Mouse (Mus musculus) testis, postnatal 14 days (tissue): ENCODE data around the gene Gm7247.
"Not testable (repeated sequence)": the region's sequence is repeated elsewhere in the genome, so short reads cannot be mapped to it uniquely, and the experiment has no call there.

Source experiments
- DNase-seq: peaks from one replicate; pipeline ENCODE4 v3.0.0; 2021; ENCODE audit warnings: low spot score

Gene Gm7247

DNA sequence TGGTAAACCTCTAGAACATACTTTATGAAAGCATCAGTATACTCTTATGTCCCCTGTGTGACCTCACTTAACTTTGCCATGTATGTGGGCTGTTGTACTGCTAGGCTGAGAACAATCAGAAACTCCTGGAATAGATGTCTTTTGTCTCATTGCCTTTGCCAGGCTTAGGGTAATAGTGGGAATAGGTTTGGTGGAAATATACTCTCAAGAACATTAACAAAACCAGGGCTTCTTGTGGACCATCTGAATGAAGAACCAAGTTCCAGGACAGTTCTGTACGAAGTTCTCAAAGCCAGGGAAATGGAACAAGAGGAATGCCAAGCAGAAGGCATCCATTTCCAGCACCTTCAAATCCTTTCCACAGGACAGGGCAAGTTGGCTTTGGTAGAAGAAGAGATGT is at the start of gene Gm7247:
TSS of gene Gm7247 (plus strand) at position 301 of the 400 bp plus-strand sequence.
- no peak for DNase-seq

DNA sequence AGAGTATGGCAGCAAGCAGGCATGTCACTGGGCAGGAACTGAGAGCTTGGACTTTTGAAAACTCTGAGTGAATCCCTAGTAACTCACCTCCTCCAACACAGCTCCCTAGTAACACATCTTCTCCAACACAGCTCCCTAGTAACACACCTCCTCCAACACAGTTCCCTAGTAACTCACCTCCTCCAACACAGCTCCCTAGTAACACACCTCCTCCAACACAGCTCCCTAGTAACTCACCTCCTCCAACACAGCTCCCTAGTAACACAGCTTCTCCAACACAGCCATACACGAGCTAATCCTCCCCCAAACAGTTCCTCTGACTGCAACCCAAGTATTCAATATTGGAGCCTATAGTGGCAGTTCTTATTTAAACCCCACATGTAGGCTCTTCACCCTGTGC is 37.6 kb upstream of the Gm7247 start:
- no peak for DNase-seq

DNA sequence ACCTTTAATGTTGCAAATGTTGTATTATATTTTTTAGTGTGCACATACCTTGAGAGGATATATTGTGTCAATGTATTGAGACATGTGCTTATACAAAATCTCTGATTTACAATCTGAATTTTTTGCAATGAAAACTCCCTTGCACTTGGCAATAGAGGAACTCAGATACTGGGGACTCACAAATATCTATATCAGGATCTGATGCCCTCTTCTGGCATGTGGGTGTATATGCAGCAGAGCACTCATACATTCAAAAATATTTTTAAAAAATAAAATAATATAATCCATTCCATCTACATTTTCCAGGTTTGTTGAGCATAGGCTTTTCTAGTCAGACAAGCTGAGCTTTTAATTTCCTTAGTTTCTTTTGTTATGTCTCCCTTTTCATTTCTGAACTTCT is 15.5 kb upstream of the Gm7247 start:
- DNase-seq: no peak

DNA sequence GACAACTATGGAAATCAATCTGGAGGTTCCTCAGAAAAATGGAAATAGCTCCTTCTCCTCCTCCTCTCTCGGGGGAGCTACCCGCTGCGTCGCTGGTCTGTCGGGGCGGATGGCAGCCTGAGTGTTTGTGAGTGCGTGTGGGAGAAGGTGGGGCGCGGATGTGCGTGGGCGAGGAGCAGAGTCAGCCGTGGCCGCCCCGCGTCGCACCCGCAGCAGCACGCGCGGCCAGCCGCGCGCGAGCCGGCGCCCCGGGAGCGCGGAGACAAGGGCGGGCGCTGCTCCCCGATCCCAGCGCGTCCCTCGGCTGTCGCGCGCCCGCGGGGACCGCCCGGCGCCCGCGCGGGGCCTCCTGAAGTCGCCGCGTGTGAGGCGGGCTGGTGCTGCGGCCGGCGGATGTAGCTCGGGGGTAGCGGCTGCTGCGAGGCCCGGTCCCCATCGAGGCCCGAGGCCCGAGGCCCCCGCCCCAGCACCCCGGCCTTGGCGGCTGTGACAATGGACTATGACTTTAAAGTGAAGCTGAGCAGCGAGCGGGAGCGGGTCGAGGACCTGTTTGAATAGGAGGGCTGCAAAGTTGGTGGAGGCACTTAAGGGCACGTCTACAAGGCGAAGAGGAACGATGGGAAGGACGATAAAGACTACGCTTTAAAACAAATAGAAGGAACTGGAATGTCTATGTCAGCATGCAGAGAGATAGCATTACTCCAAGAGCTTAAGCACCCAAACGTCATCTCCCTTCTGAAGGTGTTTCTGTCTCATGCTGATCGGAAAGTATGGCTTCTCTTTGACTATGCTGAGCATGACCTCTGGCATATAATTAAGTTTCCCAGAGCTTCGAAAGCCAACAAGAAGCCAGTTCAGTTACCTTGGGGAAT is 3.2 kb upstream of the Gm7247 start:
- no peak for DNase-seq

DNA sequence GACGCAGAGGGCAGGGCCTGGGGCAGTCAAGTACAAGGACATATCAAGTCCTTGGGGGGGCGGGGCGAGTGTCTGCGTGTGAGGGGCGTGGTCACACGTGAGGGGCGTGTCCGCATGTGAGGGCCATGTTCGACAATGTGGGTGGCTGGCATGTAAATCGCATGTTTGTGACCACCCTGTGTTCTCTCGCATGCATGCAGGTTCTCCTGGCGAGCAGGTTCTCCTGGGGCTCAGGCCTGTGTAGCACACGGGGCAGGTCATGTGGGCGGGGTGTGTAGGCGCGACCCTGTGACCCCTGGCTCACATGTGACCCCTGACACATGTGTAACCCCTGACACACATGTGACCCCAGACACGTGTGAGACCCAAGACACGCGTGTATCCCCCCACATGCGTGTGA is 21.2 kb downstream of the Gm7247 start:
- DNase-seq: peak; percentile 34

DNA sequence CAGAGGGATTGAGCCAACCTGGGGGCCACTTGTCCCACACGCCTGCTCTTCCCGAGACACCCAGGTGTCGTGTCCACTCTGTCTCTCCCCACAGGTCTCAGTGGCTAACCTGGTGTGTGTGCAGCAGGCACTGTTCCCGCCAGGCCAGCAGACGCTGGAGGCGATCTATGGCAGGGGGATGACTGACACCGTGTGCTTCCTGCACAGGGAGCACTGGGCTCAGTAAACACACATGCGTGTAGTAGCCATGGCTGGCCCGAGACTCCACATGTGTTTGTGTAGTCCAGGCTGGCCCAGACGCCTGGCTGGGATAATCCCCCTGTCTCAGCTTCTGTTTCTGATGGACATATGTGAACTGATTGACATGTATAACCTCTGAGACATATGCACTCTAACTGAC is 22.8 kb downstream of the Gm7247 start:
- DNase-seq: no peak

DNA sequence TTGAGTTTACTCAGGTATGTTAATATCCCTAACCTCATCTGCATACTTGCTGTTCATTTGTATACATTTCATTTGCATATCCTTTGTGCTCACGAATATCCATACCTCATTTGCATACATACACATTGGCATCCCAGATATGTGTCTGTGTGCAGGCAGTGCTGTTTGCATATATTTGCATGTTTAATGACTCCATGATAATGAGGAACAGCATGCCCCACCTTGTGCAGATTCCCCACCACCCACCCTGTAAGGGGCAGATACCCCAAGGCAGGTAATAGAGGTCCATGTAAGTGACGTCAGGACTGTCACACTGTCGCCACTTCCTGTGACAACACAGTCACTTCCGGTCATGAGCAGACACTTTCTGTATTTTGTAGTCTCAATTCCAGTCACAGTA is 24.2 kb downstream of the Gm7247 start:
- DNase-seq: no peak

DNA sequence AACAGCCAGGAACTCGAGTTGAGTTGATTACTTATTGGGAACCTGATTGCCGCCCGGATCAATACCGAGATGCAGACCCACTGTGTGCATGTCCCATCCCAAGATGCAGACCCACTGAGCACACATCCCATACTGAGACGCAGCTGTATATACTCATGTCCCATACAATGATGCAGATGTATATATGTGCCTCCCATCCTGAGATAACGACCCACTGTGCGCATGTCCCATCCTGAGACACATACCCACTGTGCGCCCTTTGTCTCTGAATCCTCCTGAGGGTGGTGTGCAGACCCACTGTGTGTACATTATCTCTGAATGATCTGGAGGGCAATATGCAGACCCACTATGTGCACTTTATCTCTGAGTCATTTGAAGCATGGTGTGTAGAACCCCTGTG is 26.2 kb downstream of the Gm7247 start:
- DNase-seq: no peak

DNA sequence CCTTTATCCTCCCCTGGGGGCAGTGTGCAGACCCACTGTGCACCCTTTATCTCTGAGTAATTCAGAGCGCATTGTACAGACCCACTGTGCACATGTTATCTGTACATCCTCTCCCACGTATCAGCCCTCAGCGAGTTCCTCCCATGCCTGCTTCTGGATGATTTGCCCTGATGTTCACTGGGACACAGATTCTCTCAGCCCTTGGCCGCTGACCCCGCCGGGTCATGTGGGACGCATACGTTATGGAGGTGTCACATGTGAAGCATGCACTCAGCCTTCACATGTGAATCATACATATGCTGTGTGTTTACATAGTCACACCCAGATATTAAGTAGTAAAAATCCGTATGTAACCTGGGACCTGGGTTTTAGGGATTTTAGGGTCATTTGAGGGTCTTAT is 26.7 kb downstream of the Gm7247 start:
- DNase-seq: no peak

DNA sequence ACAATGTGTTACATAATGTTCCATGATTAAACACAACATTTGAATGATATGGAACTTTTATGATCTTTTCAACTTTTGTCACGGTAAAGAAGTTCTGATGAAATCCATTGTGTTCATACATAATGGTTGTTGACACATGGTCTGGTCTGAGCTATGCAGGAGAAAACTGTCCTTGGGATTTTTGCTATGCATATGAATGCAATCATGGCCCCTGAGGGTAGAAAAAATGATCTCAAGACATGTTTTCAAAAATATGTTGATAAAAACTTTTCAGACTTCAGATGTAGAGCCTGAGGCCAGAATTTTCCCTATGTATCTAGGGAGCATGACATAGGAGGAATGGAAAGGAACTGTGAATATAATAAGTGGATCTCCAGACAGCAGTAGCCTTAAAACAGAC is 49.0 kb downstream of the Gm7247 start, which contains the start of gene Vmn2r88:
TSS of gene Vmn2r88 (plus strand) at position 301 of the 400 bp plus-strand sequence.
- no peak for DNase-seq

DNA sequence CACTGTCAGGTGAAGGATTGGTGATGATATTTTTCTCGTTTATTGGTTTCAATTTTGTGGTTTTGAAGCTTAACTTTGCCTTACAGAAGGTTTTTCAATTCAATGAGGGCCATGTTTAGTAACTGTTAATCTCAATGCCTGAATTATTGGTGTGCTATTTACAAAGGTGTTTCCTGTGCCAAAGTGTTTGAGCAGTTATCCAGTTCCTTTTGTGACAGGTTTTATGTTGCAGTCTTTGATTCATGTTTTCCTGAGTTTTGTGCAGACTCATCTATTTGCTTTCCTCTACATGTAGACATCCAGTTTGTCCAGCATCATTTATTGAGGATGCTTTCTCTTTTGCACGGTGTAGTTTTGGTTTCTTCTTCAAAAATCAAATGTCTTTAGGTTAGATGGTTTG is 62.3 kb downstream of the Gm7247 start:
- no peak for DNase-seq

DNA sequence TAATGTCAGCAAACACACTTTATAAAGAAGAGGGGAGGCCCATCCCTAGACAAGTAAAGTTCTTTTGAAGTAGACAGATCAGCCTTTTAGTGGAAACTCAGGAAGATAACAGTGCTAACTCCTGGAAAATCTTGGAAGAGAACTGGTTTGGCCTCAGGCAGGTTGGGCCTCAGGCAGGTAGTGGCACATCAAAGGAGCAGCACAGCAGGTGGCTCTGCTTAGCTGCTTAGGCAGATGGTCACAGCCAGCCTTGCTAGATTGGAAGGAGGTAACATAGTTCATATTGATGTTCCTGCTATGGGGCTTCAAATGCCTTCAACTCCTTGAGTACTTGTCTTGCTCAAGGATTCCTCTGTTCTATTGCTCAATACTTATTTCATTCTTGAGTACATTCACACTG is 68.6 kb downstream of the Gm7247 start:
- not testable (repeated sequence) for DNase-seq

DNA sequence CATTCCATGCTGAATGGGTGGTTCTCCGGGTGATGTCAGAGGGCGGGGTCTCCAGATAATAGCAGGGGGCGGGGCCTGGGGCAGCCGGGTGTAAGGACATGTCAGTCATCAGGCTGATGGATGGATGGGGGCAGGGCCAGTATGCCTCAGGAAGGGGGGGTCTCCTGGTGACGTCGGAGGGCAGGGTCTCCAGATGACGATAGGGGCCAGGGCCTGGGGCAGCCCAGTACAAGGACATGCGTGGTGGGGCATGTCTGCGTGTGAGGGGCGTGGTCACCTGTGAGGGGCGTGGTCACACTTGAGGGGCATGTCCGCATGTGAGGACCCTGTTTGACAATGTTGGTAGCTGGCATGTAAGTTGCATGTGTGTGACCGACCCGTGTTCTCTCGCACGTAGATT is 73.0 kb downstream of the Gm7247 start:
- DNase-seq: peak; percentile 77

DNA sequence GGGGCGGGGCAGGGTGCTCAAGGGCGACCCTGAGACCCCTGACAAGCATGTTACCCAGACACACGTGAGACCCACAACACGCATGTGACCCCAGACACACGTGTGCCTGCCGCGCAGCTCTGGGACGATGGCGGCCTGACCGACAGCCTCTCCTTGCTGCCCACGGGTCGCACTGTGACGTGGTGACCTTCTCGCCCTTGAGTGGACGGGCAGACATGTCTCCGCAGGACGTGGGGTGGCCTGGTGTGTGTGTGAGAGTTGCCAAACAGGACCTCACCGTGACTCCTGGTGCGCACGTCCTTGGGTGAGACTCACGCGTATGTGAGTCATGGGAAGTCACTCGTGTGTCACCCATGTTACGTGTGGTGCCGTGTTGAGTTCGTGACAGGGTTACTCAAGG is 73.5 kb downstream of the Gm7247 start:
- DNase-seq: no peak

DNA sequence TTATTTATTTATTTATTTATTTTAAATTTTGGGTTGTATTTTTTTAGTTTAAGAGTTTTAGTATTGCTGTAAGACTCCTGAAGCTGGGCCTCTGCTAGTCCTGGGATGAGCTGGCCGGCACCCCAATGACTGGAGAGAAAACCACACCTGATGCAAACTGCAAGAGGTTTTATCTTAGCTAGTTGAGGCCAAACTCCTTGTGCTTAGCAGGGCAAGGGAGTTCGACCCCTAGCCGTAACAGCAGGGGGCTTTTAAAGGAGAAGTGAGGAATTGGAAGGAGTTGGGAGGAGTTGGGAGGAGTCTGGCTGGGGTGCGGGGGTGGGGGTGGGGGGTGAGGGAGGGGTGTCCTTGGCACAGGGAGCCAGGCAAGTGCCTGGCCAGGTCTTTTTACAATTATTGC is 77.4 kb downstream of the Gm7247 start:
- peak; percentile 14 for DNase-seq

DNA sequence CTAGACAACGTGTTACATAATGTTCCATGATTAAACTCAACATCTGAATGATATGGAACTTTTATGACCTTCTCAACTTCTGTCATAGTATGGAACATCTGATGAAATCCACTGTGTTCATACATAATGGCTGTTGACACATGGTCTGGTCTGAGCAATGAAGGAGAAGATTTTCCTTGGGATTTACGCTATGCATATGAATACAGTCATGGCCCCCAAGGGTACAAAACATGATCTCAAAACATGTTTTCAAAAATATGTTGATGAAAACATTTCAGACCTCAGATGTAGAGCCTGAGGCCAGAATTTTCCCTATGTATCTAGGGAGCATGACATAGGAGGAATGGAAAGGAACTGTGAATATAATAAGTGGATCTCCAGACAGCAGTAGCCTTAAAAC is 90.0 kb downstream of the Gm7247 start, which contains the start of gene Vmn2r89:
TSS of gene Vmn2r89 (plus strand) at position 301 of the 400 bp plus-strand sequence.
- DNase-seq: not testable (repeated sequence)

DNA sequence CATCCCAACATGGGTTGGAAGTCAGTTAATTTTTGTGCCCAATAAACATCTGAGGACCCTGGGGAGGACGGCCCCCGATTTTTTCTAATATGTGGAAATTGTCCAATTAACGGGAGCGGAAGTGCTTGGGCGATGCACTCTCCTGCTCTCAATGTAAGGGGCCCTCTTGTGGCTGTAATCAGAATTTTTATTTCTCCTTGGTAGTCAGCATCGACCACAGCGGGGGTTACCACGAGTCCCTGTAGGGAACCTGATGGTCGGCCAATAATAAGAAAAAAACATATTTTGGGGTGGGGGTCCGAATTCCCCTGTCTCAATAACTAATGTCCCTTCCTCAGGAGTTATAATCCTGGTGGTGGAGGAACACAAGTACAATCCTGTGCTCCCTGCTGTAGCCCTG is 118.7 kb downstream of the Gm7247 start:
- not testable (repeated sequence) for DNase-seq

DNA sequence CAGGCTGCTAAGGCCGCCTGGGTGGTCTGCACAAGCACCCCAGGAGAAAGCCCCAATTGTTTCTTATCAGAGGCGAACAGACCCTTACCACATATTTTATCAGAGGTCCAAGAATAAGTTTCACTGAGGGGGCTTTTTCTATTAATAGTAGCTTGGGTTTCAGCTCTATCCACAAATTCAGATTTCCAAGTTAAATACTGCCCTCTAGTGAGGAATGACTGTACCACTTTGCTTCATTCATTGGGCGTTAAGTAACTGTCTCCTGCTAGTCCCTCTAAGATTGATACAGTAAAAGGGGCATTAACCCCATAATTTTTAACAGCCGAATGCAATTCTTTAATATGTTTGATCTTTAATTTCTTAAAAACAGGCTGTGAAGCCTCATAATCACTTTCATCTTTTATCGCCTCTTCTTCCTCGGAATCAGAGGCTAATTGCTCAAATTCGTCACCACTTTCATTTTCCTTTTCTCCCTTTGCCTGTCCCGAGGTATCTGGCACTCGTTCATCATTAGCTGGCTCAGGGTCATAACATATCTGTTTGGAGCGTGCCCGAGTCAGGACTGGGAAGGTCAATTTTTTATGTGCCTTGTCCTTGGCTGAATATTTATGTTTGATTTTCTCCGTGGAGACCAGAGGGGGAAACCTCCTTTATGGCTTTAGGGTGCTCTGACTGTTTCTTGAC is 119.9 kb downstream of the Gm7247 start:
- DNase-seq: not testable (repeated sequence)

DNA sequence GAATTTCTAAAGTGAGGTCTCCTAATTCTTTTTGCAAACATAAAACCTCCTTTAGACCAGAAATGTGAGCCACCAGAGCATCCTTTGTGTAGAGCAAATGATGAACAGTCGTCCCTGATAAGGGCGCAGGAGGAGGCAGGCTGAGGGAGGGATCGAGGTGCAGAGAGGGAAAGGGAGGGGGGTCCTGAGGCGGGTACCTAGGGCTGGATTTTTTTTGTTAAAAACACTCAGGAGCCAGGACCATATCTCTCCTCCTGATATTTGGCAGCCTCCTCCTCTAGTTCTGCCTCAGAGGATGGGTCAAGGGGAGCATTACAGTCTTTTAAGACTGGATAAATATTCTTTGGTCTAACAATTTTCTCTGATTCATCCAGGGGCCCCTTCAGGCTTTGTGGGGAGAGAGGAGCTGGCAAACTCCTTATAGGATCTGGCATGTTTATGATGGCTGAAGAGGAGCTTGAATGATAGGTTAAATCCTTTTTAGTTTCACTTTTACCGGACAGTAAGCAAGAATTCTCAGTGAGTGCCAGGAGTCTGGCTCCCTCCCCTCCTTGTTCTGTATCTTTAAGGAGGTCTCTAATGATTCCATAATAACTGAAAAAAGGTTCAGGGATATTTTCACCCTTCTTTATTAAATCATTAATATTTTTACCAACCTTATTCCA is 120.6 kb downstream of the Gm7247 start:
- no peak for DNase-seq

DNA sequence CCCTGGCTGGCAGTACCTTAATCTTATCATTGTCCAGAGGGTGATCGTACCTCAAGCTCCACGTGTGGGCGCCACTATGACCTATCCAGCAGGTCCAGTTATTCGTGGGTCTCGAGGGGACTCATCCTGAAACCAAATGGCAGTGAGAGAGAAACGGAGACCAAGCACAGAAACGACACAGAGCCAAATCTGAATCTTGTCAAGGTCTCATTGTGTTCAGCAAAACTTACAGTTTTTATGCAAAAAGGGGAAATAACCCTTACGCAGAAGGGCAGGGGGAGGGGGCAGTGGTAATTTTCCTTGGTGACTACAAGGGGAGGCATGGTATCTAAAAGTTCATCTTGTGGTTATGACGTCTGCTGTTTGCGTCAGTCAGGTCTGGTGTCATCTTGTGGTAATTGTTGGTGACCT is 121.4 kb downstream of the Gm7247 start:
- DNase-seq: not testable (repeated sequence)

DNA sequence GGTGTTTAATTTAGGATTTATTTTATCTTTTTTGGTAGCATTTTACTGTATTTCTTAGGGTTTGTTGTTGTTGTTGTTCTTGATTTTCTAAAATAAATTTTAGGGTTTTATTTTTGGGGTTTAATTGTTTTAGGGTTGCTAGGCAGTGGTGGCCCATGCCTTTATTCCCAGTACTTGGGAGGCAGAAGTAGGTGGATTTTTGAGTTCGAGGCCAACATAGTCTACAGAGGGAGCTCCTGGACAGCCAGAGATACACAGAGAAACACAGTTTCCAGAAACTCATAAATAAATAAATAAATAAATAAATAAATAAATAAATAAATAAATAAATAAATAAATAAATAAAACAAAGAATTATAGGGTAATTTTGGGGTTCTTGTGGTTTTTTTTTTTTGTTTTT is 122.1 kb downstream of the Gm7247 start:
- no peak for DNase-seq

DNA sequence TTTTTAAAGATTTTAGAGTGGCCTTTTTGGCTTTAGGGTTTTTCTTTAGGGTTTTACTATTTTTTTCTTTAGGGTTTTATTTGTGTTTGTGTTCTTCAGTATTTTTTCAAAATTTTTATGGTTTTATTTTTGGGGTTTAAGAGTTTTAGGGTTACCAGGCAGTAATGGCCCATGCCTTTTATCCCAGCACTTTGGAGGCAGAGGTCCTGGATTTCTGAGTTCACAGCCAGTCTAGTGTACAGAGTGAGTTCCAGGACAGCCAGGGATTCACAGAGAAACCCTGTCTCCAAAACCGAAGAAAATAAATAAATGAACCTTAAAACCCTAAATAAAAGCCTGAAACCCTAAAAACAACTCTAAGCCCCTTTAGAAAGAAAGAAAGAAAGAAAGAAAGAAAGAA is 124.6 kb downstream of the Gm7247 start:
- no peak for DNase-seq

DNA sequence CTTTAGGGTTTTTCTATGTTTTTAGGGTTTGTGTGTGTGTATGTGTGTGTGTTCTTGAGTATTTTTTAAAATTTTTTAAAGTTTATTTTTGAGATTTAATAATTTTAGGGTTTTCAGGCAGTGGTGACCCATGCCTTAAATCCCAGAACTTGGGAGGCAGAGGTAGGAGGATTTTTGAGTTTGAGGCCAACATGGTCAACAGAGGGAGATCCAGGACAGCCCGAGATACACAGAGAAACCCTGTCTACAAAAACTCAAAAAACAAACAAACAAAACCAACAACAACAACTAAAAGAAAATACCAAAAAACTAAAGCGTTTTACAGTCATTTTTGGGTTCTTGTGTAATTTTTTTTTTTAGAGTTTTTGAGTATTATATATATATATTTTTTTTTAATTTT is 134.2 kb downstream of the Gm7247 start:
- DNase-seq: no peak
